Mouse (Mus musculus) adrenal gland, postnatal 36 days (tissue): ENCODE measurements around the gene Negr1. TPM values are rescaled to one million over a fixed set of nuclear protein-coding genes. Genes with fewer than 3 reads are reported as not detected.

ENCODE experiments used
- DNase-seq, 2 experiments: peaks; one replicate each; pipeline ENCODE4 v3.0.0; 2021; ENCODE audit warnings: mixed read lengths in 1 of 2
- total RNA-seq, 2 experiments: library from RNA; stranded (reverse); gene quantifications; 2 replicates each; pipeline ENCODE4 v1.2.3; 2021

Gene Negr1
- total RNA-seq, 2 experiments from 2014 or later, result 5.7 to 7.6 TPM

GRCm38 (mm10) chr3:157108156-157108555 is 546.6 kb downstream of the Negr1 start:
- no peak for DNase-seq

- DNase-seq, result peak; percentile 14 to 63
These were observed 547.7 kb downstream of the Negr1 start for GRCm38 (mm10) chr3:157109308-157109707.

GRCm38 (mm10) chr3:157115105-157115760 is 553.6 kb downstream of the Negr1 start:
- no peak for DNase-seq

- DNase-seq, result no peak
These were observed 554.4 kb downstream of the Negr1 start for GRCm38 (mm10) chr3:157116024-157116423.

DNA sequence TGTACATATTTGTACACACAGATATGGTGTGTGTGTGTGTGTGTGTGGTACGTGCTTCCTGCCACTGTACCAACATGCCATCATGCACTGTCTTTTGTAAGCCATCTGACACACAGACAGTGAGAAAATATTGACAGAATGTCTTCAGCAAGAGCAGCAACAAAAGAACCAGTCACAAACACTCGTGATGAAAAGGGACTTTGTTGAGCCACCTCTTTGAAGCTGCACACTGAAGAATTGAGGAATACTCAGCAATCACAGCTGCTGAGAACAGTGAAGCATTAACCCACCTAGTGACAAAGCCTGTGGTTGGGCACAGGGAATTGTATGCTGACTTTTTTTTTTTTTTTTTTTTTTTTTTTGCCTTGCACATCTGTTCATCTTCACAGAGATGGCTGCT is 558.3 kb downstream of the Negr1 start:
- DNase-seq, result no peak

GRCm38 (mm10) chr3:157146124-157146855 is 584.7 kb downstream of the Negr1 start:
- no peak for DNase-seq

GRCm38 (mm10) chr3:157154902-157155301 is 593.3 kb downstream of the Negr1 start:
- no peak for DNase-seq

GRCm38 (mm10) chr3:157155513-157155912 is 593.9 kb downstream of the Negr1 start:
- no peak for DNase-seq

DNA sequence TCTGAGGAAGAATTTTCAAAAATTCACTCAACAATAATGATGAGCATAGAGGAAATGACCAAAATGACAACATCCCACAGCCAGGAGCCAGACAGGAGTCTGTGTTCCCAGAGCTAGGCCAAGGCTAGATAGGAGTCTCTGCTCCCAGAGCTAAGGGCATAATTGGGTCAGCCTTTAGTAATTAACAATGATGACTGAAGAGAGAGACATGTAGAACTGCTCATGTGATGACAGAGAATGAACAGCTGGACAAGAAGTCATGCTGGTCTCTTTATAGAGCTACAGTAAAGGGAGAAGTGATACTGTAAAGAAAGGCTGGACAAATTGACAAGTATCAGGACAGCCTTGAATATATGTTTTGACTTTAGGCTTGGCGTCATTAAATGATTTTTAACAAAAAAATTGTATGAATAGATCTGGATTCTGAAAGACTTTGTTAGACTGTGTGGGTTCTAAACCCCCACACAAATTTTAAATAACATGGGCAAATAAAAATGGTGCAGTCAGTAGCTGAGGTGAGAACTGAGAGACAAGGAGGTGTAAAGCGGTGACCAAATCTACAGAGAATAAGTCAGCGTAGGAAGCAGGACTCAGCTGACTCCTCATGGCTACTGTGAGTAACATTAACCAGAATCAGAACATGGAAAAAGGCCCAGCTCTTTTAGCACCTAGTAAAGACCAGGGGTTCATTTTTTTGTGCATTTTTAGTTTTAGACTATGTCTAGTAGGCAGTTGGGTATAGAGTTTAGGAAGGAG is 603.4 kb downstream of the Negr1 start:
- DNase-seq, result no peak

- DNase-seq, result no peak
These were observed 620.4 kb downstream of the Negr1 start for GRCm38 (mm10) chr3:157181975-157182374.

- DNase-seq, result no peak
These were observed 627.5 kb downstream of the Negr1 start for GRCm38 (mm10) chr3:157188939-157189725.

DNA sequence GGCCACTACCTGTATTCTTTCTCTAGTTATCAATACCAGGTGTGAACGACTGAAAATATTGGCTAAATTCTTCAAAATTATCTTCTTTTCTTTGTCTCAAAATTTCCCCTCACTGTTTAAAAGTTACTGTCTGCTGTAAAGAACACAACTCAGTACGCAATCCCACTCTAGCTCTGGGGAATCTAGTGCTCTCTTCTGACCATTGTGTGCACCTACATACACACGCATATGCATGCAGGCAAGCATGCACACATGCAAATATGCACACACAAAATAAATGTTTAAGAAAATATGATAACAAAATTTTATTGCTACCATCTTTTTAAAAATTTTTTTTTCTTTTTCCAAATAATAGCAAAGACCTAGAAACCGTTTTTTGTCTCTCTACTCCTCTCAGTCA is 628.2 kb downstream of the Negr1 start:
- DNase-seq, result no peak

- DNase-seq, result no peak
These were observed 629.0 kb downstream of the Negr1 start for GRCm38 (mm10) chr3:157190551-157190950.

DNA sequence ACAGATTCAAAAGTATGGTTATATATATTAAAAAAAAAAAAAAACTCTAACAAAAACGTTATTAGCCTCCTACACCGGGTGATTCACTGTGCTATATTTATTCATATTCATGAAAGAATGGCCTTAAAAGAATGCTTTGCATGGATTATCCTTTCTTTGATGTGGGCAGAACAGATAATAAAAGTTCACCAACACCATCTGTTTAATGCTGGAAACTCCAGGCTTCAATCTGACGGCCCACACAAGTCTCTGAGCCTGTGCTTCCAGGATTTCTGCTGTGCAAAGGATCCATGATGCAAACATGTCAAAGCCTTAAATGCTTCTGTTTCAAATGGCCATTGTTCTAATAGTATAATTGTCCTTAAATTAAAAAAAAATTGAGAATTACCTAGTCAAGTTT is 630.4 kb downstream of the Negr1 start:
- no peak for DNase-seq

- DNase-seq, result no peak
These were observed 631.5 kb downstream of the Negr1 start for GRCm38 (mm10) chr3:157193141-157193540.

GRCm38 (mm10) chr3:157198659-157199058 is 637.1 kb downstream of the Negr1 start:
- DNase-seq, result no peak

- no peak for DNase-seq
These were observed 640.1 kb downstream of the Negr1 start for GRCm38 (mm10) chr3:157201726-157202125.

- DNase-seq, result no peak
These were observed 642.0 kb downstream of the Negr1 start for GRCm38 (mm10) chr3:157203573-157203972.

DNA sequence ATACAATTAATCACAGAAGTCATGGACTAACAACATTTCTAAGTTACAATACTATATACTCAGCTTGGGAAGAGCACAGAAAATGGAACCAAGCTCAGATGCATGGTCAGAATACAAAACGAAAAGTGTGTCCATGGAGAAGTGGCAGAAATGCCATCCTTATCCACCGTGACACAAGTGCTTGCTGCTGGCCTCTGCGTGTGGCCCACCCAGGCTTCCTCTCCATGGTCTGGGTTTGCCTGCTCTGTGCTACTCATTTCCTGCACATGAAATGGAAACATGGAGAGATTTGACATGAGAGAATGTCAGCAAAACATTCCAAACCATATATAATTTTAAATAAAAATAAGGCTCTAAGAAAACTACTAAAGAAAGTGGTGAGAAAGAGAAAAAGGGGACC is 645.2 kb downstream of the Negr1 start:
- no peak for DNase-seq

DNA sequence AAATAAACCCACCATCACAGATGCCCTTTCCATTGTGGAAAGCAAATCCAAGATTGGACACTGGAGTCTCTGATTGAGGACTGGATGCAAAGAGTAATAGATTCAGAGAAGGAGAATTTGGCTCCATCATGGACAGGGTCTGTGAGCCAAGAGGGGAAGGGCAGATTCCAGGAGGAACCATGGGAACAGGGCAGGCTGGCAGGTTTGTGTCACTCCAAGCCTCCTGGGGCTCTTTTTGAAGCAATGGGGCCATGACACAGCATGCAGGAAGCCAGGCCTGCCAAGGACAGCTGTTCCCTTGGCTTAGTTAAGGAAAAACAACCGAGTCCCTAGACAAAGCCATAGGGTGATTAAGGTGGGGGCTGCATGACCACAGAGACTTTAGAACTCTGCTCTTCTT is 647.4 kb downstream of the Negr1 start:
- DNase-seq, result peak; percentile 2 to 18

GRCm38 (mm10) chr3:157209386-157209785 is 647.8 kb downstream of the Negr1 start:
- no peak for DNase-seq
